Mouse (Mus musculus) neutrophil, adult 5-6 weeks (primary cell): ENCODE results near the gene Efs. TPM values are rescaled to one million over a fixed set of nuclear protein-coding genes. Genes with fewer than 3 reads are reported as not detected.

ENCODE experiments used
- ATAC-seq: fragments of 151-379, 151-347 bp; 2 replicates; pipeline ENCODE4 v1.8.0; 2017; ENCODE audit warnings: mild to moderate bottlenecking, moderate TSS enrichment; ENCODE audit not compliant: insufficient number of reproducible peaks, poor library complexity, low FRiP score, severe bottlenecking; ENCODE audit errors: extremely low read depth
- total RNA-seq: library from RNA; stranded (forward); fragments of 200-1000 nt; gene quantifications from 2 replicates; pipeline ENCODE4 v1.2.3, GENCODE M21; 2017

Gene Efs
- total RNA-seq, 1 experiment from 2014 or later: not detected

DNA sequence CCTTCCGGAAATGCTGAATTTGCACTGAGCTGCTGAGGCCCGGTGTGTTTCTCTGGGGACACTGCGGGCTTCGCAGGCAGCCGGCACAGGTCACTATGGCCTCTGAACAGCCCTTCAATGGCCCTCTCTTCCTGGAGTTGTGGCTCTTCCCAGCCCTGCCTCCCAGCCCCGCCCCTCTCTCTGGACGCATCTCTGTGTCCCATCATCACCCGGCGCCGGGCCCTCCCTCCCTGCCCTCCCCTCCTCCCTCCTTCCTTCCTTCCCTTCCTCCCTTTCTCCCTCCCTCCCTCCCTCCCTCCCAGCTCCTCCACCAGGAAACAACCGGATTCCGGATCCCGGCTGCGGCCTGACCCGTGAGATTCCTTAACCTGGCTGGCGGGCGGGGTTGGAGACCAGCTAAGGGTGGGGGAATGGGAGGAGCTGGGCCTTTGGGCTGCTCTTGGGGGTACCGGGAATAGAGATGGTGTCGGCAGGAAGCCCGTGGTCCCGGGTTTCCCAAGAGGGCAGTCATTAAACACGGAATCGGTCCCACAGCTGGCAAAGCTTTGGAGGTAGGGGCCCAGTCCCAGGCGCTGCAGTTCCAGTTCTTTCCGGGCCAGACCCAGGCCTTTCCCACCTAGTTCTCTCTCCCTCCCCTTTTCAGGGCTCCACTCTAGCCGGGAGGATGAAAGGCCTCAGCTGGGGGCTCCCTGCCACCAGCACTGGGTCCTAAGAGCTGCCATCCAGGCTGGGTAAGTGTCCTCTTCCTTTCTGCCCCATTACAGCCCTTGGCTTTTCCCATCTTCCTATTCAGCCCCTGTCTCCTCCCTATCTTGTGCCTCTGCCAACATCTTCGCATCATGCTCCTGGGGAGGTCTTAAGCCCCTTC is 42.5 kb downstream of the Efs start, which contains the start of the genes Bcl2l2 and Gm20521:
Gene Bcl2l2 (plus strand): TSS at position 224 of the 868 bp plus-strand sequence.
Gene Gm20521 (plus strand): TSS at position 288 of the 868 bp plus-strand sequence.
- ATAC-seq: no peak

DNA sequence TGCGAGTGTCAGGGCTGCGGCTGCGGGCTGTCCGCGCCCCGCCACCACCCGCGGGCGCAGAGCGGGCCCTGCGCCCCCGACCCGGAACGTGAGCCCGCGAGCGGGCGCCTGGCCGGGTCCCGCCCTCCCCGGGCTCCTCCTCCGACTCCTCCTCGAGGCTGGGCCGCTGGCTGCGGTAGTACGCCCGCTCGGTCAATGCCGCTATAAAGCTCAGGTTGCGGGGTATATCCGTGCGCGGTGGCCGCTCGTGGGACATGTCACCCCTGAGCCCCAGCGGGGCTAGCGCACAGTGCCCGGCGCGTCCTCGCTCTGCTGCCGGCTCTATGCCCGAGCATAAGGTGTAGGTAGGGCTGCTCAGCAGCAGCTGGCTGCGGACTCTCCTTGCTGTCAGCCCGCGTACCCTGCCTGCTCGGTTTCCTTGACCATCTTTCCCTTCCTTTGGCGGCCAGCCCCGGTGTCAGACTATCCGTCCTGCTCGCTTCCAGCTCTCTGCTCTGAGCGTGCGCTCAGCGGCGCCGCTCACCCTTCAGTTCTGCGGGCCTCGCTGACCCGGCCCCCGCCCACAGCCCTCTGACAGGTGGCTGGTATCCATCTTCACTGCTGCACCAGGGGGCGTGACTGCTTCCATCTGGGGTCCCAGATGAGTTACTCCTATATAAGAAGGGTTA is 48.7 kb downstream of the Efs start, which contains the start of gene Ppp1r3e:
Gene Ppp1r3e (minus strand): TSS at position 503 of the 668 bp plus-strand sequence.
- ATAC-seq: peak; percentile 55

DNA sequence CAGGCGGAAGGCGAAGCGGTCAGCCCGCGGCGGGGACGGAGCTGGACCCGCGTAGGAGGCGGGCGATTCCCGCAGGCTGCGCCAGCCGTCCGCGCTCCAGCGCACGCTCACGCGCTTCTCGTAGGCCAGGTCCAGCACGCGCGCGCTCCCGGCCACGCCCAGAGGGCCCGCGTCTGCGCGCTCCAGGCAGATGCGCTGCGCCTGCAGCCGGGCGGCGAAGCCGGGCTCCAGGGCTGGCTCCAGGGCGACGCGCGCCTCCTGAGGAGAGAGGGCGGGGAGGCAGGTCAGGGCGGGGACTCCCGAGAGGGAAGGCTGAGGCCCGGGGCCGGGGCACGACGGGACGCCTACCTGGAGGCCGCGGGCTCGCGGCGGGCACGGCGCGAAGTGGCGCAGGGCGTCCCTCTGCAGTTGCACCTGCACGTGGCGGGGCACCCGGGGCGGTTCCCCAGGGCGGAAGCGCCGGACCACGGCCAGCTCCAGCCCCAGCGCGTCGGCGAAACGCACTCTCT is 49.3 kb downstream of the Efs start:
- ATAC-seq: peak; percentile 33

DNA sequence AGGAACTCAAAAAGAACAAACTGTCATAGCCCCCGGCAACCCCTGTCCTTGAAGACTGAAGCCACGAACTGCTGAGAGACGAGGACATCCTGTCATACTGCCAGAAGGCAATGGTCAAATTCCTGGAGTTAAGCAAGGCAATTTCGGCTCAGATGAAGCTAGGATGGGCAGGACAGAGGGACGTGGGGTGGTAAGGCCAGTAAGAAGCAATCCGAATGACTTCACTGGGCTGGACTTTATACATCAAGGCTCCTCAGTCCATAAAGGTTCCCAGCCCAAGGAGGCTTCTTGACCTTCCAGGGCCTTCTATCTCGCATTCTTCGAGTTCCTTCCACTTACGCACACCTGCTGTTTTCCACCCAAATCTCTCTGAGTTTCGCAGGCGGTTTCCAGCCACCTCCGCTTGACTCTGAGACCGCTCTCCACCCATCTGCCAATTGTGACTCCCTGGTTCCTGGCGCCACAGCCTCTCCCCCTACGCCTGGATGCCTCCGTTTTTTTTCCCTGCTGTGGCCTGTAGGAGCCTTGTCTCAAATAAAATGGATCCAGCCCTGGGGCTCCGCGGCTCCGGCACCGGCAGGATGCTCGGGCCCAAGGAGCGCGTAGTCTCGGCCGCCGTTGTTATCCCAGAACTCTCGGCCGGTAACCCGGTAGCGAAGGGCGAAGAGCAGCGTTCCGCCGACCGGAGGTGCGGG is 49.9 kb downstream of the Efs start:
- ATAC-seq: no peak

DNA sequence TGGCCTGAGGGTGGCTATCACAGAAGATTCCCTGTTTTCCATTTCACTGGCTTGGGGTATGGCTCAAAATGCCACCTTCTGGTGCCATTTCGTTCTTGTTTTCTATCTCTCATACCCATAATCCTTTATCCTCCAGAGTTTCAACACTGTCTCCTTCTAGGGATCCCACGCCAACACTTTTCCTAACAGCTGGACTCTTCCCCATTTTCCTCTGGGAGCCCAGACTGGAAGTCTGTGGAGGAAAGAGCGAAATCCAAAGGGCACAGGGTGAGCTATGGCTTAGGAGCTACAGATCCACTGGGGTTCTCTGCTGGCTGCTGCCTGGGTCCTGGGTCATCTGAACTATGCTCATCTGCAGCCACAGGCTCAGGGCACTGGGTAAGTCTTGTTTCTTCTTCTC is 51.8 kb downstream of the Efs start:
- ATAC-seq: no peak

DNA sequence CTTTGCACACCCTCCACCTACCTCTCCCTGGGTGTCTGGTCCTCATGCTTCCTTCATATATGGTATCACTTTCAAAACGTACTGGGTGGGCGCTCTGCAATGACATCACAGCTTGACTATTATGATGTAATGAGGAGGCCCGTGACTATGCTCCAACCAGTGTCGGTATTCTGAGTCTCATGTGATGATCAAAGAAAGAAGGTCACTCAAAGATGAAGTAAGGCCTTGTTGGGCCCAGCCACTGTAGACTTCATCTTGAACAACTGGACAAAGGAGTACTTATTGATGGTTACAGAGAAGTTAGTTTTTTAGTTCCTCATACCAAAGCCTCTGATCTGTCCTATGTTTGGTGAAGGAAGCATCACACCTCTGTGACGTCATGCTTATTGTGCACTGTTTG is 55.1 kb downstream of the Efs start, which contains the start of gene Homez:
Gene Homez (minus strand): TSS at position 101 of the 400 bp plus-strand sequence.
- ATAC-seq: no peak

DNA sequence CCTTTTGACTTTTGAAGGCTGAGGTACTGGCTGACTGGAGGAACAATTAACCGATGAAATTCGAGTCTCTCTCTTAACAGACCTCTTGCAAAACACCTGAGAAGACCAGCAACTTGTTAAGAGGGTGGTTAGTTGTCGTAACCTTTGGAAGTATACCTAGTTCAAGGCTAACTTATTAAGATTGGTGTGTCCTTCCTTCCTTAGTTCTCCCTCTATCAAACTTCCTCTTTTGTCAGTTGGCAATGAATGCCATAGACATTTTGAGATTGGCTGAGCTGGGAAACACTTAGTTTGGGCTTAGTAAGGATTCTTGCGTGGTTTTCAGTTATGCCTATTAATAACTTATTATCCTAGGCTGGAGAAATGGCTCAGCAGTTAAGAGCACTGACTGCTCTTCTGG is 57.9 kb downstream of the Efs start:
- ATAC-seq: no peak

DNA sequence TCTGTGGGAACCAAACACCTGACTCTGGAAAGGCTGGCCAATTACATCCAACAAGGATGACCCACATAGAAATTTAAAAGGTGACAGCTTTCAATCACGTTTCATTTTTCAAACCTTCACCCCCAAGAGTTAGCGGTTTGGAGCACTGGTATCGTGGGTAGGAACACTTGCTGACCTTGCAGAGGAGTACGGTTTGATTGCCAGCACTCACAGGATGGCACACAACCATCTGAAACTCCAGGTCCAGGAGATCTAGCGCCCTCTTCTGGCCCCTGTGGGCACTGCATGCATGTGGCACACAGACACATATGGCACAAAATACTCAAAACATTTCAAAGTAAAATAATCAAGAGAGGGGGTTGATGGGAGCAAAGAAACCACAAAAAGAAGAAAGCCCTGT is 59.0 kb downstream of the Efs start:
- no peak for ATAC-seq

Other genes starting within 250 kb of the Efs start
- 24.8 and 28.1 TPM in 2 replicates for gene 1700123O20Rik, start 239.9 kb downstream of the Efs start, total RNA-seq
- gene Acin1, start 239.2 kb downstream of the Efs start, total RNA-seq: 373 and 387 TPM in 2 replicates
- gene Gm29776, start 227.3 kb downstream of the Efs start, total RNA-seq: not detected in 2 replicates
- gene Cebpe, start 214.0 kb downstream of the Efs start, total RNA-seq: 9.1 and 9.2 TPM in 2 replicates
- gene Slc7a8, start 144.2 kb downstream of the Efs start, total RNA-seq: 0.49 and 0.81 TPM in 2 replicates
- not detected in 2 replicates for gene Rnf212b, start 112.0 kb downstream of the Efs start, total RNA-seq
- gene Homez, start 55.2 kb downstream of the Efs start, total RNA-seq: 9.2 and 9.7 TPM in 2 replicates
- 0.47 TPM in 1 of 2 replicates, not detected in the other for gene Ppp1r3e, start 48.6 kb downstream of the Efs start, total RNA-seq
- gene Bcl2l2, start 42.7 kb downstream of the Efs start, total RNA-seq: 3.6 and 6.6 TPM in 2 replicates
- not detected in 2 replicates for gene Gm20521, start 42.7 kb downstream of the Efs start, total RNA-seq
- 198 and 209 TPM in 2 replicates for gene Pabpn1, start 33.6 kb downstream of the Efs start, total RNA-seq
- gene Slc22a17, start 13.0 kb downstream of the Efs start, total RNA-seq: 0.25 and 0.47 TPM in 2 replicates
- gene Il25, start 6.6 kb upstream of the Efs start, total RNA-seq: not detected in 2 replicates
- not detected in 2 replicates for gene Cmtm5, start 10.1 kb upstream of the Efs start, total RNA-seq
- not detected in 2 replicates for gene Myh6, start 40.8 kb upstream of the Efs start, total RNA-seq
- not detected in 2 replicates for gene Gm17428, start 50.8 kb upstream of the Efs start, total RNA-seq
- not detected in 2 replicates for gene Myh7, start 68.5 kb upstream of the Efs start, total RNA-seq
- gene Ngdn, start 89.3 kb upstream of the Efs start, total RNA-seq: 58.9 and 73.5 TPM in 2 replicates
- gene Zfhx2, start 166.2 kb upstream of the Efs start, total RNA-seq: 7.2 and 7.8 TPM in 2 replicates
- gene Thtpa, start 168.7 kb upstream of the Efs start, total RNA-seq: 5.2 TPM in 2 replicates
- gene Ap1g2, start 180.5 kb upstream of the Efs start, total RNA-seq: 48.5 TPM in 2 replicates
- gene Jph4, start 190.8 kb upstream of the Efs start, total RNA-seq: 0.12 TPM in 1 of 2 replicates, not detected in the other